Mouse (Mus musculus) liver, adult 2 months (tissue): ENCODE measurements around the gene Slc6a15. TPM values are rescaled to one million over a fixed set of nuclear protein-coding genes. Genes with fewer than 3 reads are reported as not detected.

ENCODE experiments used
- DNase-seq: peaks from one replicate; pipeline ENCODE4 v3.0.0-alpha.2; 2011; ENCODE audit warnings: low read depth, low spot score; ENCODE audit errors: extremely low read depth
- H3K27ac ChIP-seq: fragments of 200-500 bp; replicated peaks from 2 replicates; pipeline ENCODE4 v1.5.1; 2012; ENCODE audit warnings: low read depth, mild to moderate bottlenecking, control low read depth, inconsistent platforms, low read length; ENCODE audit not compliant: insufficient read depth
- H3K27me3 ChIP-seq: fragments of 200-500 bp; 2 replicates; pipeline ENCODE4 v1.6.1; 2012; ENCODE audit warnings: mild to moderate bottlenecking, moderate library complexity, low read length, inconsistent platforms; ENCODE audit not compliant: control insufficient read depth, insufficient read depth
- H3K36me3 ChIP-seq: fragments of 200-500 bp; 2 replicates; pipeline ENCODE4 v1.6.1; 2012; ENCODE audit warnings: low read length, inconsistent platforms; ENCODE audit not compliant: control insufficient read depth, insufficient read depth
- H3K4me1 ChIP-seq: fragments of 200-500 bp; 2 replicates; pipeline ENCODE4 v1.6.1; 2011; ENCODE audit warnings: low read length; ENCODE audit not compliant: control insufficient read depth, insufficient read depth
- H3K4me3 ChIP-seq: fragments of 200-500 bp; 2 replicates; pipeline ENCODE4 v1.5.1; 2011; ENCODE audit warnings: low read depth, mild to moderate bottlenecking, control low read depth, low read length, moderate library complexity; ENCODE audit not compliant: insufficient read depth
- H3K79me2 ChIP-seq: fragments of 200-500 bp; 2 replicates; pipeline ENCODE4 v1.6.1; 2012; ENCODE audit warnings: inconsistent platforms, mild to moderate bottlenecking, low read length, moderate library complexity; ENCODE audit not compliant: control insufficient read depth, insufficient read depth
- H3K9ac ChIP-seq: fragments of 200-500 bp; 2 replicates; pipeline ENCODE4 v1.6.1; 2012; ENCODE audit warnings: low read depth, mild to moderate bottlenecking, control low read depth, inconsistent platforms, low read length
- CTCF ChIP-seq: fragments of 200-500 bp; IDR thresholded peaks from 2 replicates; pipeline ENCODE4 v1.5.1; 2011; ENCODE audit warnings: low read depth, low read length, control low read depth
- POLR2A ChIP-seq: fragments of 200-500 bp; IDR thresholded peaks from 2 replicates; pipeline ENCODE4 v1.6.1; 2011; ENCODE audit warnings: low read length, control low read depth; ENCODE audit not compliant: insufficient read depth; ENCODE audit errors: extremely low read depth
- WGBS: fragments of 180-500 bp; shearing (Covaris S2); methylation state at CpG from one replicate; pipeline ENCODE4 v1.1.7; 2018; 5-methylcytosine and 5-hydroxymethylcytosine counted together
- polyA plus RNA-seq: library from polyadenylated mRNA; depleted of rRNA; stranded (reverse); fragments of >200 nt; gene quantifications from 2 replicates; pipeline ENCODE4 v1.2.3, GENCODE M21; 2012
- total RNA-seq: library from RNA; depleted of rRNA; stranded (reverse); fragments of >200 nt; gene quantifications from 2 replicates; pipeline ENCODE4 v1.2.3, GENCODE M21; 2014

Slc6a15 gene
- total and polyA plus RNA-seq, 2 experiments = under 0.01 TPM; not detected in 1

GRCm38 (mm10) chr10:103368296-103369080 is 905 bp downstream of the Slc6a15 start:
- H3K27ac ChIP-seq = no peak overlapping the region
- peaks cover 8% of the 10 kb centered on the region; the same call in 1 of the 2 replicates for H3K27me3 ChIP-seq
- H3K4me3 ChIP-seq = no peak overlapping the region
- WGBS = 1% methylated on average over 37 of the region's 37 CpGs
- peaks cover 4% of the 10 kb centered on the region for H3K4me1 ChIP-seq
- peak; percentile 2 for DNase-seq
- H3K79me2 ChIP-seq = no peaks in the 10 kb centered on the region
- TF ChIP-seq CTCF (no peak), POLR2A (no peak)
- H3K36me3 ChIP-seq = no peaks in the 10 kb centered on the region
- no peak overlapping the region for H3K9ac ChIP-seq

DNA sequence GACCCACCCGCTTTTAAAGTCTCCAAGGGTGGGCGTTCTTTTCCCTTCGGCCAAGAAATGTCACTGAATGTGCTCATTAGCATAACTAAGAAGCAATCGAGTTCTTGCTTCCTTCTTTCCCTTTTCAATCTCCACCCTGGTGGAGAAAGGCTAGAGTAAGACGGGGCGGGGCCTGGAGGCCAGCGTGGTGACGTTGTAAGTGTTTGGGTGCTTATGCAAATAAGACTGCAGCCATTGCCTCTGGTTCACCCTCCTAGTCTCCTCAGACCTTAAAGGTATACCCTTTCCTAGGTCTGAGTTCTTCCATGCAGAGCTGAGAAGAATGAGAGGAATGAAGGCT is 1.5 kb downstream of the Slc6a15 start:
- DNase-seq = peak; percentile 19
- Histone ChIP-seq H3K79me2 (no peaks in the 10 kb centered on the region), H3K4me3 (no peak overlapping the region), H3K36me3 (no peaks in the 10 kb centered on the region), H3K27ac (no peak overlapping the region), H3K4me1 (peaks cover 4% of the 10 kb centered on the region), H3K27me3 (peaks cover 8% of the 10 kb centered on the region; the same call in 1 of the 2 replicates), H3K9ac (no peak overlapping the region)
- TF ChIP-seq CTCF (no peak), POLR2A (no peak)
- 2% methylated on average over 8 of the region's 8 CpGs for WGBS

GRCm38 (mm10) chr10:103402171-103402570 is 34.6 kb downstream of the Slc6a15 start:
- no peaks in the 10 kb centered on the region for H3K4me1 ChIP-seq
- no peaks in the 10 kb centered on the region for H3K27me3 ChIP-seq
- peak; percentile 14 for DNase-seq
- no peak overlapping the region for H3K27ac ChIP-seq
- TF ChIP-seq CTCF = peak; percentile 29
- TF ChIP-seq POLR2A = no peak
- no peak overlapping the region for H3K9ac ChIP-seq
- 20% methylated on average over 4 of the region's 4 CpGs for WGBS
- H3K36me3 ChIP-seq = no peaks in the 10 kb centered on the region
- no peak overlapping the region for H3K4me3 ChIP-seq
- H3K79me2 ChIP-seq = no peaks in the 10 kb centered on the region

DNA sequence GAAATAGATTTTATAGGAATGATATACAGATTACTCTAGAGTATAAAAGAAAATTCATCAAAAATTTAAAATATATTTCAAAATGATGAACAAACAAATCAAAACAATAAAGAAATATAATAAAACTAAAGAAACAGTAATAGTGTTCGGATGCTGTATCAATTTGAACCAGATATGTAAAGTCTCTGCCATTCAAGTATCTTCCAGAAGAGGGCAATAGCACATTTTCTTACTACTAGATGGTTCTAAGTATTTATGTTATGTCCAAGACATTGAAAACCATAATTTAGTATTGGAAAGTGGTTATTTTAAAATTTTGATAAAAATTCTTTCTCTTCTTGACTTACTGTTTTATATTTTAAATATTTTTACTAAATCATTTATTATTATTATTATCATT is 60.1 kb downstream of the Slc6a15 start:
- H3K79me2 ChIP-seq = no peaks in the 10 kb centered on the region
- no peak for TF ChIP-seq POLR2A
- no peak for TF ChIP-seq CTCF
- no peak overlapping the region for H3K9ac ChIP-seq
- H3K36me3 ChIP-seq = no peaks in the 10 kb centered on the region
- no peak overlapping the region for H3K4me3 ChIP-seq
- no peak for DNase-seq
- no peaks in the 10 kb centered on the region for H3K4me1 ChIP-seq
- H3K27ac ChIP-seq = no peak overlapping the region
- no peaks in the 10 kb centered on the region for H3K27me3 ChIP-seq
- 71% methylated on average over 1 of the region's 1 CpGs for WGBS

- 74% methylated on average over 2 of the region's 2 CpGs for WGBS
Observed at GRCm38 (mm10) chr10:103442588-103442987, 75.0 kb downstream of the Slc6a15 start.

GRCm38 (mm10) chr10:103443070-103443469 is 75.5 kb downstream of the Slc6a15 start:
- no peaks in the 10 kb centered on the region for H3K4me1 ChIP-seq
- no peak overlapping the region for H3K4me3 ChIP-seq
- peak; percentile 44 for DNase-seq
- H3K36me3 ChIP-seq = no peaks in the 10 kb centered on the region
- H3K27ac ChIP-seq = no peak overlapping the region
- H3K9ac ChIP-seq = no peak overlapping the region
- WGBS = 38% methylated on average over 3 of the region's 3 CpGs
- H3K79me2 ChIP-seq = no peaks in the 10 kb centered on the region
- peak; percentile 33 for TF ChIP-seq CTCF
- no peak for TF ChIP-seq POLR2A
- H3K27me3 ChIP-seq = no peaks in the 10 kb centered on the region

More at GRCm38 (mm10) chr10:103442588-103442987, 75.0 kb downstream of the Slc6a15 start:
- Histone ChIP-seq H3K27me3 (no peaks in the 10 kb centered on the region), H3K4me1 (no peaks in the 10 kb centered on the region), H3K9ac (no peak overlapping the region), H3K4me3 (no peak overlapping the region), H3K27ac (no peak overlapping the region), H3K79me2 (no peaks in the 10 kb centered on the region), H3K36me3 (no peaks in the 10 kb centered on the region)
- DNase-seq = no peak
- no peak for TF ChIP-seq CTCF
- no peak for TF ChIP-seq POLR2A
